Mouse (Mus musculus) lung, postnatal 14 days (tissue): Measurements from ENCODE around the gene Crmp1.

Experiments
- DNase-seq: peaks from one replicate; pipeline ENCODE4 v3.0.0; 2021

The Crmp1 gene

DNA sequence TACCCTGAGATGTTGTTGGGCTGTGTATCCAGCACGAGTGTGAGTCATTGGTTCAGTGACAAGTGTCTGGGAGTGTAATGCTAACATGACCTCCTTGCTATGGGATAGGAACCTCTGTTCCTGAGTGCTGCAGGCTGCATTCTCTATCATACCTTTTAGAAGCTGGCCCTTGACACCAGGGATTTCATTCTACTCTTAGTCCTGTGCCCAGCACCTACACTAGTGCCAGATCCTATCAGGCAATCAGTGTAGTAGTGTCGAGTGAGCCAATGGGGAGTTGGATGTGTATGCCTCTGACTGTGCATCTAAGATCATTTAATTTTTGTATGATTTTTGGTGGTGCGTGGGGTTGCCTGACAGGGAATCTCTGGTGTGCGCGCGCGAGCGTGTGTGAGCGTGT lies 516 bp upstream of the Crmp1 start:
- DNase-seq: no peak

DNA sequence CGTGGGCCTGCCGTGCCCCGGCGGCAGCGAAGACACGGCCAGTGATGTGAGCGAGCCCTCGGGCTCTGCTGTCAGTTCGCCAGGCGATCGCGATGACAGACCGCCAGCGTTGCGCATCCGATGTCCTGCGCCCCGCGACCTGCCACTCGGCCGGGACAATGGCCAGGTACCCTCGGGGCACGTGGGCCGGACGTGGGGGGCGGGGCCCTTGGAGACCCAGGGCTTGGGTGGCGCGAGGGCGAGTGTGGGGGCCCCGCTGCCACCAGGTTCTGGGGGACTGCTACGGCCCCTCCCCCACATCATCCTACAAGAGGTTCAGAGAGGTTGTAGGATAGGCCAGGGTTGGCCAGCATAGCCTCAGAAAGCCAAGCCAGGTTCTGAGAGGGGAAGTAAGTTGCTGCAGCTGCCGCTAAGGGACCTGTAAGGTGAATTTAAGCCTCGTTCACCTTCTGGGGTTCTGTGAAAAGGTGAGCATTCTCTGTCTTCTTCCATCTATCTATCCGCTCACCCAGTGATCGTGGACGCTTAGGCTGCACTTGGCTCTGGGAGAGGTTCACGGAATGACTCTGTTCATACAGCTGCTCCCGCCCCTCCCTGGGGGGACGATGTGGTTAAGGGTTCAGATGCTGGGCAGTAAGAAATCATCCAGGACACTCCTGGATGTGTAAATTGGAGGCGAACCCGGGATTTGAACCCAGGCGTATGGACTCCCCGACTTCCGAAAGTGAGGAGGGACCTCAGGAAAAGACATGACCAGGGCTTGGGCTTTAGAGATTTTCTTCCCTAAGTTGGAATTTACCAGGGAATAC lies 824 bp downstream of the Crmp1 start:
- DNase-seq: no peak

DNA sequence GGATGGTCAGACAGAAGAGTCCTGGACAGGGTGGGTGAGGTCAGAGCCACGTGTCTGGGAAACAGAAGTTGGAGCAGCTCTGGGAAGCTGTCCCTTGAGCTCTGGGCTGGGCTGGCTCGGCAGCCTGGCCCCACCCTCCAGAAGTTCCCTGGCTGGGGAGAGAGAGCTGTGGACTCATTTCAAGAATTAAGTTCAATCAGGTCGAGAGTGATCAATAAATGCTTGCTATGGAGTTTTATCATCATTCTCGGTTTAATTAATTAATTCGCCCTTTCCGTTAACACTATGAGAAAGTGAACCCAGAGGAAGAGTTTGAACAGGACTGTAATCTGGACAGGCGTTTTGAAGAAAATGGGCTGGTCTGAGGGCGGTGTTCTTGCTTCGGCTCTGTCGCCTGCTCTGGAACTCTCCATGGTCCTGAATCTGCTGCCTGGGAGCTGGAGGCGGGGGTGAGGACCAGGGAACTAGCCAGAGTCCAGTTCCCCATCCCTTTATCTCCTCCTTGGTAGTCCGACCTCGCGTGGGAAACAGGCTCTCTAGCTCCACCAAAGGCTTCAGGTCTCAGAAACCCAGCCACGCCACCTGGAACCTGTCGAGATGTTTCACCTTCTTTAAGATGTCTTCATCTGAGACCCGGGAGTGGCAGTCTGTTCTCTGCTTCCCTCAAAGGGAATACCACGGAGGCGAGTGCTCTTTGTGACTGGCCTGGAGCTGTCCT lies 1.6 kb downstream of the Crmp1 start:
- peak; percentile 78 for DNase-seq

DNA sequence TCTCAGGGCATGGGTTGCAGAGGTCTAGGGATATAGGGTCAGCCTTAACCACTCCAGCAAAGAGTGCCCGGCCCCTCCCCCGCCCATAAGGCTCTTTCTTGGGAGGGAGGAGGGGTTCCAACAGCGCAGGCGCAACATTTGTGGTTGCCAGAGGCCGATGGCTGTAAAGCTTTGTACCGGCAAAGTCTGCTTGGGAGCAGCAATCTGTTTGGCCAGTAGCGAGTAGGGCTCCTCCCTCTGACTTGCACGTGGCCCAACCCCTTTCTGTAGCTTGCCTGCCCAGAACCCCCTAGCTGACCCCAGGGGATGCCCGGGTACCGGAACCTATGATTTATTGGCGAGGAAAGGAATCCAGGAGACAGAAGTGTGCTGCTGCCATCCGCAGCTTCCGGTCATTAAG lies 2.4 kb downstream of the Crmp1 start:
- no peak for DNase-seq

DNA sequence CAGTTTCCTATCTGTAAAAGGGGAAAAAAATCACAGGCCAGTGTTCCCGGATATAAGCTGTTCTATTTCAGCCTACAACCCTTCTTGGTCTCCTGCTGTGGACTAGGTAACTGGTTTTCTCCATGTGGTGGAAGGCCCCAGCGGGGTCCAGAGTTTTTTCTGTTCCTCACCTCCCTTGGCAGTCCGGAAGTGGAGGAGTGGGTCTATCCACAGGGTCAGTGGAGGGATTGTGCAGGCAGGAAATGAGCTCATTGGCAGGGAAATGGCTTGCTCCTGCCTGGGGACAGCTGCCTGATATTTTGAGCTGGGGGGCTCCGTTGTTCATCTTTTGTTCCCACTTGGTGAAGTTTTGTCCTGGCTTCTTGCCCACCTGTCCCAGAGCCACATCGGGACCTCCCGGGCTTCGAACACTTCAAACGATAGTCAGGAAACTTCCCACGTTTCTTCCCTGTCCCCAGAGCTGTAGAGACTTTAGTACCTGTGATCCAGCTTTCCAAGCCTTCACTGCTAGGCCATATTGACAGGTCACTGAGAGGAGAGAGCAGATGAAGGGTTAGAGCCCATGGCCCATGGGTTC lies 3.0 kb downstream of the Crmp1 start:
- no peak for DNase-seq

DNA sequence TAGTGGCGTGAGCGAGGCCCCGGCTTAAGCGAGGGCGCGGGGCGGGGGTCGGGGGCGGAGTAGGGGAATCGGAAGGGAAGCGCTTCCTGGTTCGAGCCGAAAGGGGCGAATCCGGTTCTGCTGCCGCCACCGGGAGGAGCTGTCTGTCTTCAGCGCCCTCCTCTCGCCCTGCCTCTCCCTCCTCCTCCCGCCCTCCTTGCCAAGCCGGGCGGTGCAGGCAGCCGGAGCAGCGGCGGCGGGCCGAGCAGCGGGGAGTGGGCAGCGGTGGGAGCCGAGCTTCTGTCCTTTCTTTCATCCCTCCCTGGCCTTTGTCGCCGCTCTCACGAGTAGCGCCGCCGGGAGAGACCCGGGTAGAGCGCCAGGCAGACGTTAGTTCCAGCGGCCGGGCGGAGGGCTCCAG lies 3.9 kb downstream of the Crmp1 start:
- DNase-seq: no peak

- DNase-seq: no peak
Observed at GRCm38 (mm10) chr5:37246138-37246910, 4.6 kb downstream of the Crmp1 start.

DNA sequence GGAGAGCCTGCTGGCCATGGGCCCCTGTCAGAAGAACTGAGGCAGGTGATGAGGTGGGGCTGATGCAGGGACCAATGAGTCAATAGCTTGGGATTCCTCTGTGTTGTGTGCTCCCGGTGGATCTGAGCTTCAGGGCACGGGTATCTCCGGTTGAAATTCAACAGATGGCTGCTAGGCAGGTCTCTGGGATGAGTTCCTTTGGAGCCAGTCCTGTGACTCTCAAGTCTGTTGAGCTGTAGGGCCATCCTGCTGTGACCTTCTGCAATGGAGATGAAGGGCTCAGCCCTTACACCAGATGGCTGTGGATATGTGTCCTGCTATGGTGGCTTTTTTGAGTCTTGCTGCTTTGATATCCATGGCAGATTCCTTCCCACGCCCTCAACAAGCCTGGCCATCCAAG lies 5.7 kb downstream of the Crmp1 start:
- DNase-seq: no peak

- DNase-seq: no peak
Observed at GRCm38 (mm10) chr5:37248870-37249269, 7.1 kb downstream of the Crmp1 start.

- no peak for DNase-seq
Observed at GRCm38 (mm10) chr5:37251596-37251995, 9.9 kb downstream of the Crmp1 start.

GRCm38 (mm10) chr5:37252101-37252804 lies 10.5 kb downstream of the Crmp1 start:
- DNase-seq: no peak

DNA sequence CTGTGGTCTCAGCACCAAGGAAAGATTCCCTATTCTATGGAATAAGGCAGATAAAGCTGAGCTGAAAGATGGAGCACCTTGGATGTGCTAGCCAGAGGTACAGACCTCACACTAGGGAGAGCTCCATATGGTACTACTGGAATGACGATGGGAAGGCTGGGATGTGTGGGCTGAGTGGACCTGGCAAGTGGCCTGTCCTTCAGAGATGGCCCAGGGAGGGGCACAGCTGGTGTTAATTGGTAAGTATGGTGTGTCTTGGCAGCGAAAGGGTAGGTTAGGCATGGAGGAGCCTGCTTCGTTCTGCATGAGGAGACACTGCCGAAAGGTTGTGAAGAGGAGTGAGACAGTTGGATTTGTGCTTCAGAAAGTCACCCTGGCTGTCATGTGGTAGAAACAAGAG lies 12.8 kb downstream of the Crmp1 start:
- DNase-seq: no peak

- no peak for DNase-seq
Observed at GRCm38 (mm10) chr5:37256823-37257222, 15.1 kb downstream of the Crmp1 start.

DNA sequence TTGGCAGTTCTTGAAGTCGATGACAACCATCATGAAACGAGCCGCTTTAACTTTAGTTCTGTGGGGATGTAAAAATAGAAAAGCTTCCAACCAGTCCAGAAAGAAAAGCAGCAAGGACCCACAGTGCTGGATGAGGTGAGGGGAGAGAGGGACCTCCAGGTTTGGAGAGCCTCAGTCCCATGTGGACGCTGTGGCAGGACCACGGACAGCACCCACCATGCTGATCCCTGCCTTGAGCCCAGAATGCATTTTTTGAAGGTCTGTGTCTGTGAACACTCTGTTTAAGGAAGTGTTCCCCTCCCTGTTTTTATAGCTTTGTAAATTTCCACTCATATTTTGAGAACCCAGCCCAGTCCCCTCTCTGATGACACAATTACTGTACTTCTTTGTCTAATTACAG lies 15.5 kb downstream of the Crmp1 start:
- peak; percentile 19 for DNase-seq

GRCm38 (mm10) chr5:37261734-37262133 lies 20.0 kb downstream of the Crmp1 start:
- no peak for DNase-seq

GRCm38 (mm10) chr5:37263816-37264215 lies 22.1 kb downstream of the Crmp1 start:
- DNase-seq: no peak

GRCm38 (mm10) chr5:37281021-37281420 lies 39.3 kb downstream of the Crmp1 start:
- DNase-seq: no peak

GRCm38 (mm10) chr5:37288374-37288773 lies 46.6 kb downstream of the Crmp1 start:
- peak; percentile 24 for DNase-seq

GRCm38 (mm10) chr5:37289236-37289635 lies 47.5 kb downstream of the Crmp1 start:
- peak; percentile 34 for DNase-seq

DNA sequence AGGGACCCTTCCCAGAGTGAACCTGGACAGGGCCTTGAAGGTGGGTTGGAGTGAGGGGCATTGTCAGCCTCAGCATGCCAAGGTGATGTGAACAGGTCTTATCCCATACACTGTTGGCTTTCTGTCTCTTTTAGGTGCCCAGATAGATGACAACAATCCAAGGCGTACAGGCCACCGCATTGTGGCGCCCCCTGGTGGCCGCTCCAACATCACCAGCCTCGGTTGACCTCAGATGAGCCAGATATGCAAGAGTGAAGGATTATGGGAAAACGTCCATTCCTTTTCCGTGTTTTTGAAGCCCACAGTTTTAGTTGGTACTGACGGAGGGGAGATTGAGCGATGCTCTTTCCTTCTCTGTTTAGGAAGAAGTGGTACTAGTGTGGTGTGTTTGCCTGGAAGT lies 49.2 kb downstream of the Crmp1 start:
- no peak for DNase-seq

- no peak for DNase-seq
Observed at GRCm38 (mm10) chr5:37296717-37297116, 55.0 kb downstream of the Crmp1 start.

- peak; percentile 46 for DNase-seq
Observed at GRCm38 (mm10) chr5:37298370-37298769, 56.6 kb downstream of the Crmp1 start.

GRCm38 (mm10) chr5:37310026-37310425 lies 68.3 kb downstream of the Crmp1 start:
- no peak for DNase-seq
